Mouse (Mus musculus) midbrain, embryonic 13.5 days (tissue): ENCODE measurements at regions not wholly inside any gene's neighbourhood (a gene's known extent, or its start where the extent isn't known, plus 50 kb on each side); places are given as distances from the start of the nearest gene placed in this dataset.

ENCODE experiments used
- ATAC-seq: fragments of 200-750 bp; cut with Nextera tagmentation; 2 replicates; pipeline ENCODE4 v1.8.0; 2017; ENCODE audit warnings: mild to moderate bottlenecking, moderate TSS enrichment, moderate library complexity
- H3K27ac ChIP-seq: fragments of 300-500 bp; sonication (generic); 2 replicates; pipeline ENCODE4 v1.5.1; 2015; ENCODE audit warnings: inconsistent platforms, mild to moderate bottlenecking, moderate library complexity
- H3K27me3 ChIP-seq: fragments of 300-500 bp; sonication (generic); 2 replicates; pipeline ENCODE4 v1.6.1; 2015; ENCODE audit warnings: mild to moderate bottlenecking, inconsistent platforms
- H3K36me3 ChIP-seq: fragments of 300-500 bp; sonication (generic); 2 replicates; pipeline ENCODE4 v1.6.1; 2015; ENCODE audit warnings: mild to moderate bottlenecking, inconsistent platforms
- H3K4me1 ChIP-seq: fragments of 300-500 bp; sonication (generic); replicated peaks from 2 replicates; pipeline ENCODE4 v1.6.1; 2015; ENCODE audit warnings: inconsistent platforms
- H3K4me2 ChIP-seq: fragments of 300-500 bp; sonication (generic); replicated peaks from 2 replicates; pipeline ENCODE4 v1.6.1; 2015; ENCODE audit warnings: moderate library complexity, mild to moderate bottlenecking, inconsistent platforms
- H3K4me3 ChIP-seq: fragments of 300-500 bp; sonication (generic); replicated peaks from 2 replicates; pipeline ENCODE4 v1.5.1; 2015; ENCODE audit warnings: mild to moderate bottlenecking, inconsistent platforms
- H3K9ac ChIP-seq: fragments of 300-500 bp; sonication (generic); replicated peaks from 2 replicates; pipeline ENCODE4 v1.6.1; 2015; ENCODE audit warnings: mild to moderate bottlenecking, inconsistent platforms
- H3K9me3 ChIP-seq: fragments of 300-500 bp; sonication (generic); 2 replicates; pipeline ENCODE4 v1.6.1; 2016; ENCODE audit warnings: mild to moderate bottlenecking, inconsistent platforms
- WGBS: fragments of 180-500 bp; shearing (Covaris S2); methylation state at CpG from one replicate; pipeline ENCODE4 v1.1.7; 2015; 5-methylcytosine and 5-hydroxymethylcytosine counted together

DNA sequence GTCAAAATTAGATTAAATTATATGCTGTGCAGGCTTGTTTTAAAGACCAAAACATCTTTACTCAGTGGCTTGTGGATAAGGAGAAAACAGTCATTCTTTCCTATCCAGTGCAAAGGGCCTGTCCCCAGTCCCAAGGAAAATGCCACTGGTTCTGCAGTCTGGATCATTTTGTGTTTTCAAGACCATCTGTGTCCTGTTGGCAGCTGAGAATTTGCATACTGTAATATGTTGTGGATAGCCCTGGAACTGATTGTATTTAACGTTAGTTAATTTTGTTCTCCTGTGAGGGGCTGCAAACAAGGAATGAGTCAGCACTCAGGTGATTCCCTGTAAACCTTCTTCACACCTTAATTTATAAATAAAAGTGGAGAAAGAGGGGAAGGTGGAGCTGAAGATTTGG, 217.9 kb upstream of the B430305J03Rik start:
- H3K4me3 ChIP-seq, result no peak overlapping the region
- H3K9me3 ChIP-seq, result no peaks in the 10 kb centered on the region
- no peaks in the 10 kb centered on the region for H3K27me3 ChIP-seq
- no peak overlapping the region for H3K27ac ChIP-seq
- H3K9ac ChIP-seq, result no peak overlapping the region
- no peaks in the 10 kb centered on the region for H3K4me1 ChIP-seq
- no peaks in the 10 kb centered on the region for H3K36me3 ChIP-seq
- 84% methylated on average over 1 of the region's 1 CpGs for WGBS
- no peak for ATAC-seq
- no peak overlapping the region for H3K4me2 ChIP-seq

DNA sequence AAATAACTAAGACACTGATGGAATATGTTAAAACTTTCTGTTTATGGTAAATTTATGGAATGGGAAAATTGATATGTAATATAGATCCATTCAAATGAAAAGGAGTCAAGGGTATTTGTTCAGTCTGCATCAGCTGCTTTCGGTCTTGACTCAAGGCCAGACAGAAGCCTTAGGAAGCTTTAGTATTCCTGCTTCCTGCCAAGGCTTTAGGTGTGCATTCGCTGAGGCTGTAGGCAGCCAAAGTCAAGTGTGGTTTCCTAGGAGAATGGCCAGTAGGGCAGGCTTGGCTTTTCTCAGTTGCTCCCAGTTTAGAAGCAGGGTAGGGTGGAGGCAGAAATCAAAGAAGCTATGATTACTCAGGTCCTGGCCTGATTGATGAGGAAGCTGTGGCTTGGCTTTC, 217.2 kb upstream of the B430305J03Rik start:
- Histone ChIP-seq H3K27ac (no peak overlapping the region), H3K4me2 (no peak overlapping the region), H3K4me1 (no peaks in the 10 kb centered on the region), H3K9ac (no peak overlapping the region), H3K27me3 (no peaks in the 10 kb centered on the region), H3K36me3 (no peaks in the 10 kb centered on the region), H3K4me3 (no peak overlapping the region), H3K9me3 (no peaks in the 10 kb centered on the region)
- no peak for ATAC-seq
- WGBS, result 86% methylated on average over 2 of the region's 2 CpGs

DNA sequence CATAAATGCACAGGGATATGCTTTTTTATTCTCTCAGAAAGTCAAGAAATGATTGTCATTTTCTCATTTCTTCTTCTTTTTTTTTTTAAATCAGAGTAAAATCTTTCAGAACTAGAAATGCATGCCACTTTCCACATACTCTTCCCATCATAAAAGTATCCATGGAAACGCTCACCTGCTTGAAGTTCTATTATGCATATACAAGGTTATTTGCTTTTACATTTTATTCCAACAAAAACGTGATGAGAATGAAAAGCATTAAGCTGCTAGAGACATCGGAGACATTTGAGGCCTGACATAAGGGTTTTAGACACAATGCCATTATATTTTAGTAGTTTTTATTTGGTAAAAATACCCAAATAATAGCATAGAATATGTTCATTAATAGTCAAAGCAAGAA, 214.5 kb upstream of the B430305J03Rik start:
- no peaks in the 10 kb centered on the region for H3K36me3 ChIP-seq
- no peaks in the 10 kb centered on the region for H3K9me3 ChIP-seq
- no peak overlapping the region for H3K9ac ChIP-seq
- ATAC-seq, result no peak
- no peaks in the 10 kb centered on the region for H3K4me1 ChIP-seq
- H3K27ac ChIP-seq, result no peak overlapping the region
- no peak overlapping the region for H3K4me3 ChIP-seq
- 68% methylated on average over 3 of the region's 3 CpGs for WGBS
- H3K27me3 ChIP-seq, result no peaks in the 10 kb centered on the region
- no peak overlapping the region for H3K4me2 ChIP-seq

DNA sequence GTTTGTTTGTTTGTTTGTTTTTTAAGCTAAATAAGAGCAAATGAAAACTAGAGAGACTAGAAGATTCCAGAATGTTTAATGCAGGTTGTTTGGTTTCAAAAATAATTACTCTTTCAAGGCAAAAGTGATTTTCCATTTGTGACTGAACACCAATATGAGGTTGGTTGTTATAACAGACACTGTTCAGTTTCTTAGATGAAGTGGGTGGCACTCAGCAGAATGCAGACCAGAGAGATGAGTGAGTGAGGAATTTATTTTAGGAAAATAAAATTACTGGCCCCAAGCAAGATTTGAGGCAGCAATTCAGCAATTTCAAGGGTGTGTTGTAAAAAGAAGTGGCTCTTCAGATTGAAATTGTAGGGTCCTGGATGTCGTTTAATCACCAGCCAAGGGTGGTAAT, 171.4 kb upstream of the B430305J03Rik start:
- no peaks in the 10 kb centered on the region for H3K9me3 ChIP-seq
- H3K9ac ChIP-seq, result no peak overlapping the region
- ATAC-seq, result no peak
- no peaks in the 10 kb centered on the region for H3K4me1 ChIP-seq
- no peak overlapping the region for H3K4me3 ChIP-seq
- no peaks in the 10 kb centered on the region for H3K27me3 ChIP-seq
- H3K27ac ChIP-seq, result no peak overlapping the region
- H3K36me3 ChIP-seq, result no peaks in the 10 kb centered on the region
- no peak overlapping the region for H3K4me2 ChIP-seq
- WGBS, result 65% methylated on average over 1 of the region's 1 CpGs

DNA sequence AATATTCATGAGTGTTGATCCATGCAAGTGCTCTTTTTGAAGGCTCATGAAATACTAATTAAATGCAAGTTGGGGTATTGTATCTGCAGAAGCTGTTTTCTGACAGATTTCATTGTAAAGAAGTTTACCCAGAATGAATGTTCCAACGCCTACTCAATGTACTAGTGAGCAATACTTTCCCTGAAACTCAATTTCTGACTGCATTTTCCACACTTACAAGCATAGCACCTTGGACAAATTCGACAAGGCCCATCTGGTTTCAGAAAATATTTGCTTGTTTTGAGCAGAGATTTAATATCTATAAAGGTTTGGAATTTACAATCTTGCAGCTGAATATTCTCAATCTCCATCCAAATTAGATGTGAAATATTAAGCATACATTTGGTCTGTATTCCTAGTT, 170.0 kb upstream of the B430305J03Rik start:
- no peaks in the 10 kb centered on the region for H3K4me1 ChIP-seq
- no peak overlapping the region for H3K4me2 ChIP-seq
- ATAC-seq, result no peak
- no peaks in the 10 kb centered on the region for H3K9me3 ChIP-seq
- no peaks in the 10 kb centered on the region for H3K36me3 ChIP-seq
- 44% methylated on average over 2 of the region's 2 CpGs for WGBS
- no peaks in the 10 kb centered on the region for H3K27me3 ChIP-seq
- H3K4me3 ChIP-seq, result no peak overlapping the region
- H3K9ac ChIP-seq, result no peak overlapping the region
- no peak overlapping the region for H3K27ac ChIP-seq

DNA sequence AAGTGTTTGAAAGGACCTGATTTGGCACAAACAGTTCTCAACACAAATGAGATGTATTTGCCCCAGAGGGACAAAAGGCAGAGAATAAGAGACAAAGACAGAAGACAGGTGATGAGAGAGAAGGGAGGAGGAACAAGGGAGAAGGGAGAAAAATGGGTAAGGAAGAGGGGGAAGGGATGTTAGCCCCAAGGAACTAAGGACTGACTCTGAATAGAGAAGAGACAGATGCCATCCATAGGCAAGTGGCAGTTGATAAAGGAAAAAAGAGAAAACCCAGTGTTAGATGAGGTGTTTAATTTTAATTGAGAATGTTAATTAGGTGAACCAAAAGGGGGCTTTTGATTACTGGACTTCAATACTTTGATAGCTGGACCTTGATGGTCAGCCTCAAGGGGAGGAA, 137.4 kb upstream of the B430305J03Rik start:
- no peaks in the 10 kb centered on the region for H3K27me3 ChIP-seq
- no peak overlapping the region for H3K4me2 ChIP-seq
- no peaks in the 10 kb centered on the region for H3K4me1 ChIP-seq
- H3K9me3 ChIP-seq, result no peaks in the 10 kb centered on the region
- H3K27ac ChIP-seq, result no peak overlapping the region
- no peak for ATAC-seq
- no peaks in the 10 kb centered on the region for H3K36me3 ChIP-seq
- H3K4me3 ChIP-seq, result no peak overlapping the region
- H3K9ac ChIP-seq, result no peak overlapping the region

DNA sequence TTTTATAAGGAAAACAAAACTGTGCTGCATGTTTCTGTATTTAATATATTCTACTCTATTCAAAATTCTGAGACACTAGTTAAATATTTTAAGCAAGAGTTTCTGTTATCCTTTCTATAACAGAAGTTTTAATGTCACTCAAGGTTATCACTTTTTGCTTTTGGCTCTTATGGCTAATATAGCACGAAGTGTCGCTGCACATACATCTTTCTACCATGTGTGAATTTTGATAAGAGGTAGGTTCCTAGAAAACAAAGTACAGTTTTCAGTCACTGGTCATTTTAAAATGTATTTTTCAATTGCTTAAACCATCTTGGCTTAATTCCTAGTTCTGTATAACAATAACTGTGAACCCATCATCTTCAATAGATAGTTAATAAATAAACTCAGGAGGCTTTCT, 129.1 kb upstream of the B430305J03Rik start:
- H3K4me1 ChIP-seq, result no peaks in the 10 kb centered on the region
- H3K27me3 ChIP-seq, result no peaks in the 10 kb centered on the region
- ATAC-seq, result no peak
- no peaks in the 10 kb centered on the region for H3K9me3 ChIP-seq
- H3K4me3 ChIP-seq, result no peak overlapping the region
- H3K9ac ChIP-seq, result no peak overlapping the region
- H3K4me2 ChIP-seq, result no peak overlapping the region
- H3K36me3 ChIP-seq, result no peaks in the 10 kb centered on the region
- WGBS, result 95% methylated on average over 2 of the region's 2 CpGs
- H3K27ac ChIP-seq, result no peak overlapping the region

DNA sequence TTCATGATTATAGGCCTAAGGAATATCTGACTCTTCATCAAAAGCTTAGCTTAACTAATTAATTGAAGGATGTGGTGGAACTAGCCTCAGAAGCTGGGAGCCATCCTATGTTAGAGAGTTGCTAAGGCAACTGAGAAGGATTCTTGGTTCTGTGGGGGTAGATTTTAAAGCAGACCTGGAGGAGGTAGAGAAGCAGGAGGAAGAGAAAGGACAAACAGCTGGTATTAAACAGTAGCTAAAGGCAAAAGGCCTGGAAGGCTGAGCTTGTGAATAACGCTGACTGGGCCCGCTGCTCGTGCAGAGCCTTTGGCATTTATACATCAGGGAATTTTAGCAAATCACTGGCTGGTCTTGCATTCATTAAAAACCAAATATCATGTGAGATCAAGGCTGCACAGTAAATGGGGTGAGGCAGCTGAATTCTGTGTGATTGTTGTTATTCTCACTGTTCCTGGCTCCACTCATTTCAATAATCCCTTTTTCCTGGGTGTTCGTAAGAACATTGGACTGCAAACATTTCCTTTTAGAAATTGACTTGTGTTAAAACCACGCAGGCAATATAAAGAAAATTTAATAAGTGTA, 121.1 kb upstream of the B430305J03Rik start:
- Histone ChIP-seq H3K4me2 (no peak overlapping the region), H3K4me1 (peaks cover 6% of the 10 kb centered on the region), H3K4me3 (no peak overlapping the region), H3K9ac (0 out of 2 replicates have a peak overlapping the region, but pooled peaks have one; percentile 23), H3K27me3 (no peaks in the 10 kb centered on the region), H3K27ac (peak overlapping the region; percentile 72), H3K36me3 (no peaks in the 10 kb centered on the region), H3K9me3 (no peaks in the 10 kb centered on the region)
- peak; percentile 74 for ATAC-seq
- WGBS, result 43% methylated on average over 5 of the region's 5 CpGs

DNA sequence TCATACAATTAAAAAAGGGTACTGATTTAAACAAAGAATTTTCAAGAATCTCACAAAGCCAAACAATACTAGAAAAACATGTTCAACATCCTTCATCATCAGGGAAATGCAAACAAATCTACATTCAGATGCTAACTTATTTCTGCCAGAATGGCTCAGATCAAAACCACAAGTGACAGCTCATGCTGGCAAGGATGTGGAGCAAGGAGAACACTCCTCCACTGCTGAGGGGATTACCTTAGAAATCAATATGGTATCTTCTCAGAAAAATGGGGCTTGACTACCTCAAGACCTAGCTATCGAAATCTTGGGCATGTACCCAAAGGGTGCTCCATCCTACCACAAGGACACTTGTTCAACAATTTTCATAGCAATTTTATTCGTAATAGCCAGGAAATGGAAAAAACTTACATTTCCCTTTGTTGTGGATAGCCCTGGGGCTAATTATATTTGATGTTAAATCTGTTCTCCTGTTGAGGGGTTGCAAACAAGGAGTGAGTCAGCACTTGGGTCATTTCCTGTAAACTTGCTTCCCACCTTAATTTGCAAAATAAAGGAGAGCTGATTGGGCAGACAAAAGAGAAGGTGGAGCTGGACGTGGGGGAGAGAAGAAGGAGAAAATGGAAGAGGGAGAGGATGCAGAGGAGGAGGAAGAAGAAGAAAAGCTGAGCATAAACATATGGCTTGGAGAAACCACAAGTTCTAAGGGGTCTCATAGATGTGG, 113.3 kb upstream of the B430305J03Rik start:
- Histone ChIP-seq H3K4me1 (no peaks in the 10 kb centered on the region), H3K9ac (no peak overlapping the region), H3K4me2 (no peak overlapping the region), H3K27me3 (no peaks in the 10 kb centered on the region), H3K27ac (no peak overlapping the region), H3K9me3 (no peaks in the 10 kb centered on the region), H3K36me3 (no peaks in the 10 kb centered on the region), H3K4me3 (no peak overlapping the region)
- 60% methylated on average over 3 of the region's 3 CpGs for WGBS
- ATAC-seq, result no peak

DNA sequence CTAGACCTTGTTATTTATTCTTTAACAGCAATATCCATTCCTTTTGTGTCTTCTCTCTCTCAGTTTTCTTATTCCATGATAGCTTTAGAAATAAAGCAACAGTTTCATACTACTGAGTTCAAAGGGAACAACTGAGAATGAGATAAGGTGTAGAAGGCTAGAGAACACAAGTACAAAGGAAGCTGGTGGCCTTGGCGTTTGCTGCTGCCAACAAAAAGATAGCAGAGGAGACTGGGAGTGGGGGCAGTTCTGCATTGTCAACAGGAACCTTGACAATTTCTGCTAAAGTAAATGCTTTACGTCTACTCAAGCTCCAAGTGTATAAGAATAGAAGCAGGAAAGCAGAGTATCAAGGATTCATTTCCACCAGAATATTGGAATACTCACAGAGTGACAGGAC, 109.3 kb upstream of the B430305J03Rik start:
- H3K27me3 ChIP-seq, result no peaks in the 10 kb centered on the region
- 59% methylated on average over 2 of the region's 2 CpGs for WGBS
- H3K9me3 ChIP-seq, result no peaks in the 10 kb centered on the region
- no peak overlapping the region for H3K27ac ChIP-seq
- no peak overlapping the region for H3K9ac ChIP-seq
- H3K4me3 ChIP-seq, result no peak overlapping the region
- H3K4me1 ChIP-seq, result no peaks in the 10 kb centered on the region
- no peak for ATAC-seq
- H3K36me3 ChIP-seq, result no peaks in the 10 kb centered on the region
- H3K4me2 ChIP-seq, result no peak overlapping the region

DNA sequence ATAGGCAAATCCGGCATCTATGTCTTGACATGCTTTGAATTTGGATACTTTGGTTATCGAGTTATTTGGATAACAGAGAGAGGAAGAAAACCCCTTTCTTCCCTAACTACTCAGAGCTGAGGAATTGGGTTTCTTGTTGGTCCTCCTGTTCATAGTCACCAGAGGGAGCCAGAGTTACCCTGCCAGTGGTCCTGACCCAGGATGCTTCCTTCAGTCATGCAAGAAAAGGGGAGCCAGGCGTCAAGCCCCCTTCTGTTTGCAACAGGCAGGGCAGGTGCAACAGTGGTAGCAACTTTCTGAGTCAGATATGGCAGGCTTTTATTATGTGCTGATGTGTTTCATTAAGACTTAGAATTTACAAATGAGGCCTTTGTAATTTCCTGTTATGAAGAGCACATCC, 101.4 kb upstream of the B430305J03Rik start:
- WGBS, result 34% methylated on average over 3 of the region's 3 CpGs
- peak; percentile 69 for ATAC-seq
- H3K36me3 ChIP-seq, result no peaks in the 10 kb centered on the region
- no peak overlapping the region for H3K4me3 ChIP-seq
- H3K27ac ChIP-seq, result no peak overlapping the region
- H3K9ac ChIP-seq, result no peak overlapping the region
- H3K9me3 ChIP-seq, result no peaks in the 10 kb centered on the region
- H3K4me1 ChIP-seq, result no peaks in the 10 kb centered on the region
- H3K4me2 ChIP-seq, result no peak overlapping the region
- H3K27me3 ChIP-seq, result no peaks in the 10 kb centered on the region

DNA sequence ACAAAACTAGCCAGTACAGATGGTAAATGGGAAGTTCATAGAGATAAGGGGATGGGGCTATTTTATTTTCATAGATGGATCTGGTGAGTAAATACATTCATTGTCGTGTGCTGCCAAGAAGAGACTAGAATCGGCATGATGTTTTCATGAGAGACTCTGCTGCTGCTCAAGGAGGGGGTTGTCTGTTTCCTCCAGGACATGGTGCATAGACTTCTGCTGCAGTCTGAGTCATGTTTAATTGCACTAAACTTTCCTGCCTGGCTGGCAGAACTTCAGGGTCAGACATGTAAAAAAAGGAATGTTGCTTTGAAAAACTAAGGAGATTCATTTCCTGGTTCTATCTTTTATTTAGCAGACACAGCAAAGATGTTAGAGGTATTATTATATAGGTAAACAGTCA, 100.9 kb upstream of the B430305J03Rik start:
- Histone ChIP-seq H3K9me3 (no peaks in the 10 kb centered on the region), H3K4me1 (no peaks in the 10 kb centered on the region), H3K4me3 (no peak overlapping the region), H3K36me3 (no peaks in the 10 kb centered on the region), H3K27ac (no peak overlapping the region), H3K27me3 (no peaks in the 10 kb centered on the region), H3K4me2 (no peak overlapping the region), H3K9ac (no peak overlapping the region)
- ATAC-seq, result no peak
- 83% methylated on average over 2 of the region's 2 CpGs for WGBS

DNA sequence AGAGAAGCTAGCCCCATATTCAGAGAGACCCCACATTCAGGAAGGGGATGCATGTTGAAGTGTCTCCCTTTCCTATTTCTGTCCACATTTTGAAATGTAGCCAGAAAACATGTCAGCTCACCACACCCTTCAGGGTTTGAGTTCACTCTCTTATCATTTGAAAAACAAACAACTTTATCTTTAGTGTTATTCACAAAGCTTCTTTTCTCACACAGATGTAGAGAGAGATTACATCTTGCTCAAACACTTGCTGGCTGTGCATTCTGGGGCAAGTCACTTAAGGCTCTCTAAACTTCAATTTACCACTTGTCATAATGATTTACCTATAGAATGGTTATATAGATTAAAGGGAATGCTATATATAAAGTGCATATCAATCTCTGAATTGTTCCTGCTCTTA, 94.3 kb upstream of the B430305J03Rik start:
- H3K4me1 ChIP-seq, result no peaks in the 10 kb centered on the region
- H3K9me3 ChIP-seq, result no peaks in the 10 kb centered on the region
- no peak overlapping the region for H3K4me3 ChIP-seq
- H3K27me3 ChIP-seq, result no peaks in the 10 kb centered on the region
- no peaks in the 10 kb centered on the region for H3K36me3 ChIP-seq
- H3K27ac ChIP-seq, result no peak overlapping the region
- no peak overlapping the region for H3K4me2 ChIP-seq
- no peak overlapping the region for H3K9ac ChIP-seq
- ATAC-seq, result no peak
